Mouse (Mus musculus): ENCODE results near the gene Gm9887.

The Gm9887 gene

GRCm38 (mm10) chr12:69356546-69357299 is 15.5 kb downstream of the Gm9887 start, which contains the start of gene Nemf:
Gene Nemf, minus strand, starts transcription at chr12:69357165.
- DNase-seq: peak; percentile 77 to 80

- no peak for DNase-seq
These were observed 20.6 kb downstream of the Gm9887 start for GRCm38 (mm10) chr12:69351685-69352084.

- DNase-seq: no peak
These were observed 22.3 kb downstream of the Gm9887 start for GRCm38 (mm10) chr12:69349928-69350327.

- peak; percentile 10 to 22 for DNase-seq
These were observed 38.7 kb downstream of the Gm9887 start for GRCm38 (mm10) chr12:69333547-69333946.

GRCm38 (mm10) chr12:69332147-69332546 is 40.1 kb downstream of the Gm9887 start:
- no peak for DNase-seq

- no peak for DNase-seq
These were observed 41.1 kb downstream of the Gm9887 start for GRCm38 (mm10) chr12:69331187-69331586.
